ENCODE assay signal across 10 mouse cellular contexts in genomic region chr1:163338525-163339218, GRCm38 (mm10). TPM values are rescaled to one million over a fixed set of nuclear protein-coding genes. Genes with fewer than 3 reads are reported as not detected.
DNase-seq lines count a peak whose midpoint lies in the region; ATAC-seq lines count a peak whose summit lies in the region.
"Had no signal": no experiment of that assay in that cellular context is flagged by ENCODE, and none has a peak within 500 bp of the region (broad histone marks: within the 10 kb centered on the region; RNA-seq: fewer than 3 reads in every experiment).

No protein-coding gene starts in this region.

- no peaks in the 10 kb centered on the region for H3K9me3 ChIP-seq in neural tube, embryonic 15.5 days (replicated peaks)

- no peaks in the 10 kb centered on the region for H3K27me3 ChIP-seq in neural tube, embryonic 15.5 days (replicated peaks)

- intact Hi-C loops in heart, postnatal 25 days (cut with DNase I) = no loop called here
- intact Hi-C loops in heart, postnatal 10 days (cut with DNase I) = no loop called here

- no peak overlapping the region; the same call in 1 of the 2 replicates for H3K4me2 ChIP-seq in neural tube, embryonic 15.5 days

- no peaks in the 10 kb centered on the region for H3K36me3 ChIP-seq in neural tube, embryonic 15.5 days

- ATAC-seq in neural tube, embryonic 15.5 days (ENCODE audit: low FRiP score) = peak; percentile 59

- peak; percentile 96 for DNase-seq in heart, adult 11 months
- no peak for DNase-seq in heart, postnatal 25 days (ENCODE audit: low spot score)
- DNase-seq in right cerebral cortex, postnatal 10 days (ENCODE audit: low spot score in 2 of 2) = peak; percentile 50 to 51
- DNase-seq in right cerebral cortex, postnatal 36 days (ENCODE audit: low spot score in 2 of 2) = no peak
- peak; percentile 48 to 49 for DNase-seq in heart, postnatal 10 days
- DNase-seq in urinary bladder, postnatal 10 days (ENCODE audit: low spot score) = no peak
- DNase-seq in spleen, adult 12 weeks (ENCODE audit: low spot score) = no peak
- DNase-seq: kidney, adult 18-20 months; thymus, postnatal 4 days had no signal

- no peak overlapping the region for H3K9ac ChIP-seq in neural tube, embryonic 15.5 days (replicated peaks)

- no peak overlapping the region for H3K27ac ChIP-seq in neural tube, embryonic 15.5 days (replicated peaks)

- H3K4me3 ChIP-seq in neural tube, embryonic 15.5 days (replicated peaks) = no peak overlapping the region

- WGBS in neural tube, embryonic 15.5 days = 60% methylated on average over 7 of the region's 7 CpGs

- H3K4me1 ChIP-seq in neural tube, embryonic 15.5 days = peaks cover 5% of the 10 kb centered on the region; the same call in 1 of the 2 replicates

RNA-seq across cellular contexts. Expression of gene Prrx1, which starts 25.2 kb away (rescaled TPM):
- 10 to 100 TPM; 32.7 to 35.6 TPM for total RNA-seq in heart, postnatal 25 days (2021)
- 10 to 100 TPM; 34.9 to 45.4 TPM for total RNA-seq in heart, postnatal 10 days (2021)
- polyA plus RNA-seq in neural tube, embryonic 15.5 days (2015; fragmentation: Nextera tagmentation; extraction: Ambion mirVana) = 4.8 and 6.2 TPM in 2 replicates

Comparison
In these comparisons a context has a peak if more than half of its experiments do, and no peak if none do; other contexts are left out.
1. DNase-seq: peak in heart, adult 11 months (single experiment), right cerebral cortex, postnatal 10 days (2 of 2) and heart, postnatal 10 days (2 of 2); none in heart, postnatal 25 days (single experiment), right cerebral cortex, postnatal 36 days (0 of 2), urinary bladder, postnatal 10 days (single experiment) and spleen, adult 12 weeks (single experiment).